Comparison of ENCODE assay signal across 19 mouse cellular contexts in genomic region chr10:127490160-127491127, GRCm38 (mm10). TPM values are rescaled to one million over a fixed set of nuclear protein-coding genes. Genes with fewer than 3 reads are reported as not detected.
DNase-seq lines count a peak whose midpoint lies in the region; ATAC-seq and TF ChIP-seq lines count a peak whose summit lies in the region.
"Had no signal": no experiment of that assay in that cellular context is flagged by ENCODE, and none has a peak within 500 bp of the region (broad histone marks: within the 10 kb centered on the region; RNA-seq: fewer than 3 reads in every experiment).

No protein-coding gene starts in this region.

- H3K9ac ChIP-seq in embryonic facial prominence, embryonic 12.5 days: no peak overlapping the region
- H3K9ac ChIP-seq in hindbrain, embryonic 13.5 days: peak overlapping the region; percentile 14; the same call in 1 of the 2 replicates
- no peak overlapping the region for H3K9ac ChIP-seq in midbrain, postnatal 0 days (replicated peaks; ENCODE audit: low read length, poor library complexity, severe bottlenecking)
- H3K9ac ChIP-seq: lung, embryonic 14.5 days had no signal

- 72% methylated on average over 18 of the region's 18 CpGs for WGBS in embryonic facial prominence, embryonic 12.5 days
- WGBS in embryonic facial prominence, embryonic 10.5 days: 80% methylated on average over 18 of the region's 18 CpGs
- 57% methylated on average over 18 of the region's 18 CpGs for WGBS in hindbrain, embryonic 13.5 days
- 69% methylated on average over 18 of the region's 18 CpGs for WGBS in midbrain, postnatal 0 days

- H3K9me3 ChIP-seq in embryonic facial prominence, embryonic 12.5 days: no peaks in the 10 kb centered on the region
- H3K9me3 ChIP-seq in embryonic facial prominence, embryonic 10.5 days: no peaks in the 10 kb centered on the region
- H3K9me3 ChIP-seq in hindbrain, embryonic 13.5 days: no peaks in the 10 kb centered on the region
- no peaks in the 10 kb centered on the region for H3K9me3 ChIP-seq in midbrain, postnatal 0 days (ENCODE audit: low read length)
- H3K9me3 ChIP-seq: heart, embryonic 10.5 days; megakaryocyte, embryonic 14.5 days had no signal

- intact Hi-C loops in left cerebral cortex, adult 2 months (cut with DNase I): no loop called here

- no peaks in the 10 kb centered on the region for H3K27me3 ChIP-seq in embryonic facial prominence, embryonic 12.5 days
- H3K27me3 ChIP-seq in embryonic facial prominence, embryonic 10.5 days (replicated peaks; ENCODE audit: low read depth, poor library complexity, severe bottlenecking): no peaks in the 10 kb centered on the region
- no peaks in the 10 kb centered on the region for H3K27me3 ChIP-seq in hindbrain, embryonic 13.5 days
- no peaks in the 10 kb centered on the region for H3K27me3 ChIP-seq in midbrain, postnatal 0 days (ENCODE audit: insufficient read depth, low read length)
- H3K27me3 ChIP-seq: megakaryocyte, embryonic 14.5 days had no signal

- H3K4me1 ChIP-seq in embryonic facial prominence, embryonic 12.5 days: 0 out of 2 replicates have a peak, but pooled peaks cover 7% of the 10 kb centered on the region
- H3K4me1 ChIP-seq in embryonic facial prominence, embryonic 10.5 days: peaks cover 24% of the 10 kb centered on the region
- H3K4me1 ChIP-seq in hindbrain, embryonic 13.5 days (replicated peaks): peaks cover 43% of the 10 kb centered on the region
- H3K4me1 ChIP-seq in midbrain, postnatal 0 days (ENCODE audit: insufficient read depth, low read length): no peaks in the 10 kb centered on the region
- H3K4me1 ChIP-seq: heart, embryonic 10.5 days had no signal

- TF ChIP-seq CTCF in left cerebral cortex, adult 2 months (IDR thresholded peaks at IDR 0.05): no peak
- TF ChIP-seq CTCF in midbrain, postnatal 0 days (IDR thresholded peaks at IDR 0.05): no peak

- ATAC-seq in embryonic facial prominence, embryonic 12.5 days (ENCODE audit: insufficient number of reproducible peaks, insufficient read depth, low FRiP score, low TSS enrichment): no peak
- peak; percentile 58 for ATAC-seq in hindbrain, embryonic 13.5 days (ENCODE audit: low FRiP score)
- ATAC-seq in midbrain, postnatal 0 days (ENCODE audit: low FRiP score): 0 out of 2 replicates have a peak, but pooled peaks have one; percentile 34

- peak overlapping the region; percentile 7; the same call in 1 of the 2 replicates for H3K27ac ChIP-seq in embryonic facial prominence, embryonic 12.5 days
- H3K27ac ChIP-seq in embryonic facial prominence, embryonic 10.5 days (replicated peaks): no peak overlapping the region
- H3K27ac ChIP-seq in left cerebral cortex, adult 2 months: peak overlapping the region; percentile 49
- H3K27ac ChIP-seq in hindbrain, embryonic 13.5 days: peak overlapping the region; percentile 81
- 0 out of 2 replicates have a peak overlapping the region, but pooled peaks have one; percentile 38 for H3K27ac ChIP-seq in midbrain, postnatal 0 days (ENCODE audit: low read depth, low read length)
- H3K27ac ChIP-seq: heart, embryonic 10.5 days had no signal

- H3K4me2 ChIP-seq in embryonic facial prominence, embryonic 12.5 days (replicated peaks): no peak overlapping the region
- no peak overlapping the region for H3K4me2 ChIP-seq in hindbrain, embryonic 13.5 days
- no peak overlapping the region for H3K4me2 ChIP-seq in midbrain, postnatal 0 days (ENCODE audit: low read depth, low read length, poor library complexity, severe bottlenecking)
- H3K4me2 ChIP-seq: lung, embryonic 14.5 days had no signal

- DNase-seq in embryonic facial prominence, embryonic 10.5 days (ENCODE audit: low spot score): no peak
- DNase-seq in left cerebral cortex, adult 2 months (ENCODE audit: extremely low spot score in 1 of 2, low spot score in 2 of 2): no peak
- no peak for DNase-seq in left cerebral cortex, adult 11 months (ENCODE audit: low spot score)
- DNase-seq in midbrain, postnatal 0 days (ENCODE audit: low spot score): peak; percentile 34
- no peak for DNase-seq in spleen, postnatal 14 days (ENCODE audit: low spot score in 2 of 2)
- DNase-seq in thymus, postnatal 36 days: no peak
- DNase-seq: adrenal gland, postnatal 14 days; gastrocnemius, postnatal 25 days; heart, postnatal 4 days; kidney, adult 2 months; layer of hippocampus, adult 9-11 months; lung, embryonic 14.5 days had no signal

- H3K4me3 ChIP-seq in embryonic facial prominence, embryonic 12.5 days: no peak overlapping the region
- H3K4me3 ChIP-seq in embryonic facial prominence, embryonic 10.5 days: no peak overlapping the region
- no peak overlapping the region for H3K4me3 ChIP-seq in left cerebral cortex, adult 2 months
- H3K4me3 ChIP-seq in hindbrain, embryonic 13.5 days: no peak overlapping the region
- no peak overlapping the region for H3K4me3 ChIP-seq in midbrain, postnatal 0 days (ENCODE audit: low read depth, low read length)
- H3K4me3 ChIP-seq: erythroblast, embryonic 14.5 days; heart, embryonic 10.5 days; megakaryocyte, embryonic 14.5 days had no signal

- H3K36me3 ChIP-seq in embryonic facial prominence, embryonic 12.5 days: peaks cover 57% of the 10 kb centered on the region
- peaks cover 91% of the 10 kb centered on the region for H3K36me3 ChIP-seq in embryonic facial prominence, embryonic 10.5 days (replicated peaks)
- peaks cover 71% of the 10 kb centered on the region for H3K36me3 ChIP-seq in hindbrain, embryonic 13.5 days
- H3K36me3 ChIP-seq in midbrain, postnatal 0 days (ENCODE audit: insufficient read depth, low read length): peaks cover 37% of the 10 kb centered on the region

RNA-seq across cellular contexts. Expression of gene Stac3, which starts 11.0 kb away (rescaled TPM):
- 5.9 and 7.9 TPM in 2 replicates for polyA plus RNA-seq in embryonic facial prominence, embryonic 12.5 days (2016; fragmentation: Nextera tagmentation; extraction: Ambion mirVana)
- 0.57 and 0.58 TPM in 2 replicates for polyA plus RNA-seq in embryonic facial prominence, embryonic 10.5 days (2016; fragmentation: Nextera tagmentation; extraction: Ambion mirVana)
- 1 to 10 TPM; 2.6 to 9.9 TPM for total RNA-seq in left cerebral cortex, adult 2 months (2021)
- 2.5 TPM in 2 replicates for polyA plus RNA-seq in hindbrain, embryonic 13.5 days (2015; fragmentation: Nextera tagmentation; extraction: Ambion mirVana)
- total RNA-seq in midbrain, postnatal 0 days (2014; rRNA removed): 1.2 and 2.3 TPM in 2 replicates
- polyA plus RNA-seq in midbrain, postnatal 0 days (2015; fragmentation: Nextera tagmentation; extraction: Ambion mirVana): 0.51 and 1.0 TPM in 2 replicates
- polyA plus RNA-seq: lung, embryonic 14.5 days had no signal

RNA-seq across cellular contexts. Expression of gene Ndufa4l2, which starts 24.3 kb away (rescaled TPM):
- 2.9 and 3.4 TPM in 2 replicates for polyA plus RNA-seq in embryonic facial prominence, embryonic 12.5 days (2016; fragmentation: Nextera tagmentation; extraction: Ambion mirVana)
- 2.2 and 4.5 TPM in 2 replicates for polyA plus RNA-seq in embryonic facial prominence, embryonic 10.5 days (2016; fragmentation: Nextera tagmentation; extraction: Ambion mirVana)
- total RNA-seq in left cerebral cortex, adult 2 months (2021): 1 to 10 TPM; 4.2 to 5.6 TPM
- 13.4 and 15.5 TPM in 2 replicates for polyA plus RNA-seq in hindbrain, embryonic 13.5 days (2015; fragmentation: Nextera tagmentation; extraction: Ambion mirVana)
- 16.2 and 16.6 TPM in 2 replicates for total RNA-seq in midbrain, postnatal 0 days (2014; rRNA removed)
- polyA plus RNA-seq in midbrain, postnatal 0 days (2015; fragmentation: Nextera tagmentation; extraction: Ambion mirVana): 18.7 and 19.9 TPM in 2 replicates

RNA-seq across cellular contexts. Expression of gene Shmt2, which starts 31.8 kb away (rescaled TPM):
- polyA plus RNA-seq in embryonic facial prominence, embryonic 12.5 days (2016; fragmentation: Nextera tagmentation; extraction: Ambion mirVana): 82.4 and 88.2 TPM in 2 replicates
- polyA plus RNA-seq in embryonic facial prominence, embryonic 10.5 days (2016; fragmentation: Nextera tagmentation; extraction: Ambion mirVana): 110 and 129 TPM in 2 replicates
- total RNA-seq in left cerebral cortex, adult 2 months (2021): 10 to 100 TPM; 24.1 to 26.0 TPM
- 52.7 and 57.5 TPM in 2 replicates for polyA plus RNA-seq in hindbrain, embryonic 13.5 days (2015; fragmentation: Nextera tagmentation; extraction: Ambion mirVana)
- total RNA-seq in midbrain, postnatal 0 days (2014; rRNA removed): 39.8 and 48.0 TPM in 2 replicates
- 32.8 and 34.2 TPM in 2 replicates for polyA plus RNA-seq in midbrain, postnatal 0 days (2015; fragmentation: Nextera tagmentation; extraction: Ambion mirVana)

RNA-seq across cellular contexts. Expression of gene Nxph4, which starts 43.9 kb away (rescaled TPM):
- polyA plus RNA-seq in embryonic facial prominence, embryonic 12.5 days (2016; fragmentation: Nextera tagmentation; extraction: Ambion mirVana): 6.5 and 8.0 TPM in 2 replicates
- 5.2 and 9.7 TPM in 2 replicates for polyA plus RNA-seq in embryonic facial prominence, embryonic 10.5 days (2016; fragmentation: Nextera tagmentation; extraction: Ambion mirVana)
- total RNA-seq in left cerebral cortex, adult 2 months (2021): 1 to 10 TPM; 5.4 to 5.5 TPM
- polyA plus RNA-seq in hindbrain, embryonic 13.5 days (2015; fragmentation: Nextera tagmentation; extraction: Ambion mirVana): 139 and 176 TPM in 2 replicates
- 11.8 and 22.6 TPM in 2 replicates for total RNA-seq in midbrain, postnatal 0 days (2014; rRNA removed)
- 68.9 and 72.4 TPM in 2 replicates for polyA plus RNA-seq in midbrain, postnatal 0 days (2015; fragmentation: Nextera tagmentation; extraction: Ambion mirVana)
- total RNA-seq: liver, adult 2 months had no signal
- polyA plus RNA-seq: erythroblast, embryonic 14.5 days; liver, adult 2 months; spleen, adult 2 months had no signal
